Mouse (Mus musculus): Measurements from ENCODE around the gene Fam169b. TPM values are rescaled to one million over a fixed set of nuclear protein-coding genes. Genes with fewer than 3 reads are reported as not detected.
"Not testable (repeated sequence)": the region's sequence is repeated elsewhere in the genome, so short reads cannot be mapped to it uniquely, and the experiment has no call there.

Gene Fam169b
- polyA plus RNA-seq, 1 experiment from 2014 or later = not detected

GRCm38 (mm10) chr7:68279481-68279880 lies 5.8 kb downstream of the Fam169b start:
- ATAC-seq (replicated peaks) = no peak
- no peak overlapping the region for H3K4me2 ChIP-seq (replicated peaks)
- H3K4me3 ChIP-seq = no peak overlapping the region
- peaks cover 15% of the 10 kb centered on the region for H3K4me1 ChIP-seq
- no peak overlapping the region for H3K27ac ChIP-seq (replicated peaks)
- WGBS = 86% methylated on average over 7 of the region's 7 CpGs
- H3K9ac ChIP-seq (replicated peaks) = no peak overlapping the region
- H3K27me3 ChIP-seq = peaks cover 7% of the 10 kb centered on the region; the same call in 1 of the 2 replicates
- no peaks in the 10 kb centered on the region for H3K36me3 ChIP-seq
- no peaks in the 10 kb centered on the region for H3K9me3 ChIP-seq

GRCm38 (mm10) chr7:68280352-68280869 lies 6.8 kb downstream of the Fam169b start:
- H3K27ac ChIP-seq (replicated peaks) = no peak overlapping the region
- peaks cover 15% of the 10 kb centered on the region for H3K4me1 ChIP-seq
- H3K4me3 ChIP-seq = no peak overlapping the region
- H3K9me3 ChIP-seq = no peaks in the 10 kb centered on the region
- no peak overlapping the region for H3K9ac ChIP-seq (replicated peaks)
- WGBS = 93% methylated on average over 19 of the region's 19 CpGs
- peaks cover 7% of the 10 kb centered on the region; the same call in 1 of the 2 replicates for H3K27me3 ChIP-seq
- H3K36me3 ChIP-seq = no peaks in the 10 kb centered on the region
- no peak for ATAC-seq (replicated peaks)
- H3K4me2 ChIP-seq (replicated peaks) = no peak overlapping the region

GRCm38 (mm10) chr7:68281341-68281740 lies 7.7 kb downstream of the Fam169b start:
- H3K4me3 ChIP-seq = no peak overlapping the region
- peaks cover 8% of the 10 kb centered on the region for H3K4me1 ChIP-seq
- no peak overlapping the region for H3K9ac ChIP-seq (replicated peaks)
- H3K27ac ChIP-seq (replicated peaks) = no peak overlapping the region
- no peaks in the 10 kb centered on the region for H3K36me3 ChIP-seq
- H3K27me3 ChIP-seq = 0 out of 2 replicates have a peak, but pooled peaks cover 2% of the 10 kb centered on the region
- no peaks in the 10 kb centered on the region for H3K9me3 ChIP-seq
- no peak for ATAC-seq (replicated peaks)
- 74% methylated on average over 5 of the region's 5 CpGs for WGBS
- no peak overlapping the region for H3K4me2 ChIP-seq (replicated peaks)

GRCm38 (mm10) chr7:68282304-68283132 lies 8.9 kb downstream of the Fam169b start:
- Histone ChIP-seq H3K4me3 (no peak overlapping the region), H3K36me3 (no peaks in the 10 kb centered on the region), H3K9ac (replicated peaks) (no peak overlapping the region), H3K27me3 (no peaks in the 10 kb centered on the region), H3K9me3 (no peaks in the 10 kb centered on the region), H3K4me1 (no peaks in the 10 kb centered on the region), H3K27ac (replicated peaks) (no peak overlapping the region), H3K4me2 (replicated peaks) (no peak overlapping the region)
- no peak for ATAC-seq (replicated peaks)
- WGBS = 91% methylated on average over 22 of the region's 22 CpGs

GRCm38 (mm10) chr7:68283133-68283520 lies 9.5 kb downstream of the Fam169b start:
- not testable (repeated sequence) for H3K9me3 ChIP-seq; H3K27me3 ChIP-seq; H3K36me3 ChIP-seq; ATAC-seq (replicated peaks); H3K9ac ChIP-seq (replicated peaks); H3K4me1 ChIP-seq; H3K4me2 ChIP-seq (replicated peaks); H3K27ac ChIP-seq (replicated peaks); H3K4me3 ChIP-seq
- WGBS = 90% methylated on average over 4 of the region's 4 CpGs

GRCm38 (mm10) chr7:68283776-68284175 lies 10.1 kb downstream of the Fam169b start:
- Histone ChIP-seq H3K27ac (replicated peaks) (no peak overlapping the region), H3K4me1 (no peaks in the 10 kb centered on the region), H3K27me3 (no peaks in the 10 kb centered on the region), H3K9me3 (no peaks in the 10 kb centered on the region), H3K36me3 (no peaks in the 10 kb centered on the region), H3K9ac (replicated peaks) (no peak overlapping the region), H3K4me3 (no peak overlapping the region), H3K4me2 (replicated peaks) (no peak overlapping the region)
- ATAC-seq (replicated peaks) = no peak
- WGBS = 92% methylated on average over 7 of the region's 7 CpGs

GRCm38 (mm10) chr7:68285851-68286298 lies 12.2 kb downstream of the Fam169b start:
- Histone ChIP-seq H3K9me3 (no peaks in the 10 kb centered on the region), H3K27me3 (no peaks in the 10 kb centered on the region), H3K36me3 (no peaks in the 10 kb centered on the region), H3K9ac (replicated peaks) (no peak overlapping the region), H3K4me1 (no peaks in the 10 kb centered on the region), H3K4me3 (no peak overlapping the region), H3K4me2 (replicated peaks) (no peak overlapping the region), H3K27ac (replicated peaks) (no peak overlapping the region)
- ATAC-seq (replicated peaks) = no peak
- 84% methylated on average over 8 of the region's 8 CpGs for WGBS

- Histone ChIP-seq H3K9me3 (no peaks in the 10 kb centered on the region), H3K4me3 (no peak overlapping the region), H3K27ac (replicated peaks) (no peak overlapping the region), H3K9ac (replicated peaks) (no peak overlapping the region), H3K36me3 (no peaks in the 10 kb centered on the region), H3K4me1 (no peaks in the 10 kb centered on the region), H3K27me3 (no peaks in the 10 kb centered on the region), H3K4me2 (replicated peaks) (no peak overlapping the region)
- WGBS = 95% methylated on average over 24 of the region's 24 CpGs
- no peak for ATAC-seq (replicated peaks)
Measured at GRCm38 (mm10) chr7:68286526-68287481, 13.2 kb downstream of the Fam169b start.

GRCm38 (mm10) chr7:68287582-68287981 lies 13.9 kb downstream of the Fam169b start:
- H3K36me3 ChIP-seq = no peaks in the 10 kb centered on the region
- 90% methylated on average over 2 of the region's 2 CpGs for WGBS
- H3K9ac ChIP-seq (replicated peaks) = no peak overlapping the region
- no peaks in the 10 kb centered on the region for H3K27me3 ChIP-seq
- H3K9me3 ChIP-seq = no peaks in the 10 kb centered on the region
- H3K4me1 ChIP-seq = no peaks in the 10 kb centered on the region
- H3K4me2 ChIP-seq (replicated peaks) = no peak overlapping the region
- H3K27ac ChIP-seq (replicated peaks) = no peak overlapping the region
- ATAC-seq (replicated peaks) = no peak
- no peak overlapping the region for H3K4me3 ChIP-seq

- not testable (repeated sequence) for H3K36me3 ChIP-seq; H3K27me3 ChIP-seq; H3K9ac ChIP-seq (replicated peaks); H3K27ac ChIP-seq (replicated peaks); H3K9me3 ChIP-seq; H3K4me2 ChIP-seq (replicated peaks); H3K4me1 ChIP-seq; H3K4me3 ChIP-seq; ATAC-seq (replicated peaks)
- 92% methylated on average over 4 of the region's 4 CpGs for WGBS
Measured at GRCm38 (mm10) chr7:68288000-68288399, 14.4 kb downstream of the Fam169b start.

- no peak overlapping the region for H3K4me2 ChIP-seq (replicated peaks)
- no peak for ATAC-seq (replicated peaks)
- no peaks in the 10 kb centered on the region for H3K36me3 ChIP-seq
- H3K9ac ChIP-seq (replicated peaks) = no peak overlapping the region
- no peaks in the 10 kb centered on the region for H3K9me3 ChIP-seq
- WGBS = 89% methylated on average over 8 of the region's 8 CpGs
- no peaks in the 10 kb centered on the region for H3K4me1 ChIP-seq
- H3K27me3 ChIP-seq = no peaks in the 10 kb centered on the region
- H3K4me3 ChIP-seq = no peak overlapping the region
- no peak overlapping the region for H3K27ac ChIP-seq (replicated peaks)
Measured at GRCm38 (mm10) chr7:68289081-68289480, 15.4 kb downstream of the Fam169b start.

- Histone ChIP-seq H3K9me3 (no peaks in the 10 kb centered on the region), H3K36me3 (no peaks in the 10 kb centered on the region), H3K4me3 (no peak overlapping the region), H3K4me1 (no peaks in the 10 kb centered on the region), H3K9ac (replicated peaks) (no peak overlapping the region), H3K27me3 (no peaks in the 10 kb centered on the region), H3K27ac (replicated peaks) (no peak overlapping the region), H3K4me2 (replicated peaks) (no peak overlapping the region)
- WGBS = 67% methylated on average over 1 of the region's 1 CpGs
- no peak for ATAC-seq (replicated peaks)
Measured at GRCm38 (mm10) chr7:68291603-68292002, 18.0 kb downstream of the Fam169b start.
